Mouse (Mus musculus) spleen, postnatal 10 days (tissue): ENCODE data around the gene Dlk2.
A peak's percentile ranks its signal among the peaks of the same experiment; 100 is the strongest.

ENCODE experiments used
- DNase-seq, 2 experiments: peaks; one replicate each; pipeline ENCODE4 v3.0.0; 2021 to 2022; ENCODE audit warnings: low spot score in 2 of 2

The Dlk2 gene

DNA sequence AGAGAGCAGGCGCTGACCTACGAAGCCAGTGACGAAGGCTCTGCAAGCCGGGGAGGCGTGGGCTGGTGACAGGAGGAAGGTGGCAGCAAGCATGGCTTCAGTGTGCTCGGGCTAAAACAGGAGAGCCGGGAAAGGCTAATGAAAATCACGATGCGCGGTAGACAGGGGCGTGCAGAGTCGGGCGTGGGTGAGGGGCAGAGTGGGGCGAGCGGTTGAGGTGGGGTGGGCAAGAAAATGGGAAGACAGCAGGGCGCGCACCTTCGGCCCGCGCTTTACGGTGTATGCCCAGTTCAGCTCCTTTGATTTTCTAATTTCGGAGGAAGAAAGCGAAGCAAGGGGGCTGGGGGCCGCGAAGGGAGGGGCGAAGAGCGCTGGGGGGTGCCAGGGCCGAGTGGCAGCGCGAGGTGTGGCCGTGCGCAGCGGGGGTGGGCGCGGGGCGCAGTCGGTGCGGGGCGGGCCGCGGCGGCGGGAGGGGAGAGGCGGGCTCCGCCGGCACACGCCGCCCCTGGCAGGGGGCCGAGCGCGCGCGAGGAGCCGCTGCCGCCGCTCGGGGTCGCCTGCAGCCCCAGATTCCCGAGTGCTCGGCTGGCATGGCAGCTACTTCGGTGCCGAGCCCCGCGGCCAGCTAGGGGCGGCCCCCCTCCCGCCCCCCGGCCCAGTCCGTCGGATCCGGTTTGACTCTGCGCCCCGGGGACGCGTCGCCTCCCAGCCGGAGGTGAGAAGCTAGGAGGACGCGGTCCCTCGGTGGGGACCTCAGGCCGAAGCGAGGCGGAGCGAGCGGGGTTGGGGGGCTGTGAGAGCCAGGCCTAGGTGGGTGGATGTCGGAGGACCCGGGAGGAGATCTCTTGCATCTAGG, at the start of gene Dlk2:
Gene Dlk2, plus strand, starts transcription at position 58 of the 856 bp plus-strand sequence.
- DNase-seq, result no peak

GRCm38 (mm10) chr17:46247512-46248188, 49.6 kb upstream of the Dlk2 start, which contains the start of the genes Polr1c and Yipf3:
Gene Polr1c, minus strand, starts transcription at chr17:46248054.
Gene Yipf3, plus strand, starts transcription at chr17:46248080.
- peak; percentile 90 to 96 for DNase-seq

GRCm38 (mm10) chr17:46248189-46248522, 49.1 kb upstream of the Dlk2 start:
- DNase-seq, result no peak

GRCm38 (mm10) chr17:46251174-46251573, 46.0 kb upstream of the Dlk2 start:
- no peak for DNase-seq

GRCm38 (mm10) chr17:46252571-46253451, 44.4 kb upstream of the Dlk2 start:
- peak in 1 of 2 experiments; percentile 62 for DNase-seq

GRCm38 (mm10) chr17:46253452-46254084, 43.7 kb upstream of the Dlk2 start, which contains the start of gene Lrrc73:
Gene Lrrc73, plus strand, starts transcription at chr17:46253531.
- peak; percentile 84 to 93 for DNase-seq

- peak; percentile 28 to 42 for DNase-seq
Measured at GRCm38 (mm10) chr17:46254106-46254505, 43.1 kb upstream of the Dlk2 start.

- DNase-seq, result no peak
Measured at GRCm38 (mm10) chr17:46255147-46255546, 42.1 kb upstream of the Dlk2 start.

DNA sequence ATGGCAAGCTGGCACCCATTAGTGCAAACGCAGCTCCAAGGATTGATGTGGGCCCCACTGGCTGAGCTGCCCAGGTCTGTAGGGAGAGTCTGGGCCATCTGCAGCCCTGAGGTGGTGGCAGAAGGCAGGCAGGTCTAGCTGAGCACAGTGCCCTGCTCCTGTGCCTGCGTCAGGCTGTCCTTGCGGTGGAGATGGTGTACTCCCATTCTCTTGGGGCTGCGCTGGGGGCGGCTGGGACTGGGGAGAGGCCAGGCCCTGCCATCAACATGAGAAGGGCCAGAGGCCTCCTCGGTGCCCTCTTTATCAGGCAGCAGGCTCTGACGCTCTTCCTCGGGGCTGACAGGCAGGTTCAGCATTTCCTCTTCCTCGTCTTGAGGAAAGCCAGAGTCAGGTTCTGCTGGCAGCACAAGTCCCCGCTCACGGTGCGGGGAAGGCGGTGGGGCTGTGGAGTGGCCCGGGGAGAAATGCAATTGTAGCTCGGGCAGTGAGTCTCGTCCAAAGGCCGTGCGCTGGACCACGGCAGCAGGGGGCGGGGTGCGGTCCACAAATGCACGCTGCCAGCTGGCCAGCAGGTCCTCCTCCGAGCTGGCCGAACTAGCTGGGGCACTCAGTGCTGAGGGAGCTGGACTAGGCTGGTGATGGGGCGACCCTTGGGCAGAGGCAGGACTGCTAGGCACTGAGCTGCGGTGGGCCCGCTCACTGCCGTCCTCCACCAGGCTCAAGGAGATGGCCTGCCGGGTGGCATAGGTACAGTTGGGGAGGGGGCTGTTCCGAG, 38.8 kb upstream of the Dlk2 start:
- no peak for DNase-seq

DNA sequence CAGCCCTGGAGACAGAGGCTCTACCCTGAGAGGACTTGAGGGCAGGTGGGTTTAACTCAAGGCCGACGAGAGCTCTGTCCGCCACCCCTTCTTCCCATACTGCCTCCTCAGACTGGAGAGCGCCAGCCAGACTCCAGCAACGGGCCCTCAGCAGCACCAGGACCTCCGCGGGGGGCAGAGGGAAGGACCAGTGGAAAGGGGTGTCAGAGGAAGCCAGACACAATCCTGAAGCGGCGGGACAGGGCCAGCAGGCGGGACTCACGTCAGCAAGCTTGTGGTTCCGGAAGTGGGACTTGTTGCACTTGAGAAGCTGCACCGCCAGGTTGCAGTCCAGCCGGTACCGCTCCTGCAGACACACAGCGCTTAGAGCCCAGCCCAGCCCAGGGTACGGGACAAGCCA, 37.5 kb upstream of the Dlk2 start:
- no peak for DNase-seq

GRCm38 (mm10) chr17:46262201-46262694, 35.0 kb upstream of the Dlk2 start:
- DNase-seq, result no peak

GRCm38 (mm10) chr17:46265502-46265901, 31.7 kb upstream of the Dlk2 start:
- DNase-seq, result no peak

DNA sequence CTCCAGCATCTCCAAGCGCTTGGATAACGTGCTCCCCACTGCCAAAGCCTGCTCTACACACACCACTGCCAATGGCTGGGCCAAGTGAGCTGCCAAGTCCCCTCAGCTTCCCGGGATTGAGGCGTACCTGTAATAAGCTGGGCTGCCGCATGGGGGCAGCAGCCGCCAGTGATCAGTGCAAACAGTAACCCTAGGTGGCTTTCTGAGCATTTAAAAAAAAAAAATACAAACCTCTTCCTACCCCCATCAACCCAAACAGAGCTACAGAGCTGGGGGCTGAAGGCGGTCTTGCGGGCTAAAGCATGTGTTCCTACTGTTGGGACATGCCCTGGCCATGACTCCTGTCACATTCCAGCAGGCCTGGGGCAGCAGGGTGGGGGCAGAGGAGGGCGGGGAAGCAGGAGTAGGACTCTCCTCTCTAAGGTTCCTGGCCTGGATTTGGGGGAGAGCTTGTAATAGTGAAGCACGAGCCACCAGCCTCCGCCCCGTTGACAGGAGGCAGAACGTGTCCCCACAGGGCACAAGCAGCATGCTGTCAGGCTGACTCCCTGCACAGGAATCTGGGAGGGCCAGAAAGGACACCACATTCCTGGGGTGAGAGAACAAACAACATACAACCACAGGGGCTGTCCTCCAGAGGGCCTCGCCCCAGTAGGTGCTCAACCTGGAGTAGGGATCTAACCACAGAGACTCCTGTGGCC, 31.2 kb upstream of the Dlk2 start:
- peak; percentile 65 to 77 for DNase-seq

- no peak for DNase-seq
Measured at GRCm38 (mm10) chr17:46266986-46267385, 30.2 kb upstream of the Dlk2 start.

DNA sequence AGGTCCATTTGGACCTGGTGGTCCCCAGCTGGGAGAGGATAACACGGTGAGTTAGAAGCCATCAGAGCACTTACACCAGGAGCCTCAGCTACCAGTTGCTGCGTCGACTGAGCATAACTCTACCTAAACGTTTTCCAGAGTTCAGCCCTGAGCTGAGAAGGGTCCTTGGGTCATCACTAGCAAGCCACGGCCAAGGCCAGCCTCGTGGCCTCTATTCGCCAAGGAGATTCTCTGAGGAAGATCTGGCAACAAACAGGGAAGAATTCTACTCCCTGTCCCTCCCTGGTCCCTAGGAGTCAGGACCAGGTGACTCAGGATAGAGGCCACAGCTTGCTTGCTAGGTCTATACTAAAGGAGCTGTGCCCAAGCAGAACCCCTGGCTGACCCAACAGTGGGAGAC, 29.7 kb upstream of the Dlk2 start:
- DNase-seq, result no peak

DNA sequence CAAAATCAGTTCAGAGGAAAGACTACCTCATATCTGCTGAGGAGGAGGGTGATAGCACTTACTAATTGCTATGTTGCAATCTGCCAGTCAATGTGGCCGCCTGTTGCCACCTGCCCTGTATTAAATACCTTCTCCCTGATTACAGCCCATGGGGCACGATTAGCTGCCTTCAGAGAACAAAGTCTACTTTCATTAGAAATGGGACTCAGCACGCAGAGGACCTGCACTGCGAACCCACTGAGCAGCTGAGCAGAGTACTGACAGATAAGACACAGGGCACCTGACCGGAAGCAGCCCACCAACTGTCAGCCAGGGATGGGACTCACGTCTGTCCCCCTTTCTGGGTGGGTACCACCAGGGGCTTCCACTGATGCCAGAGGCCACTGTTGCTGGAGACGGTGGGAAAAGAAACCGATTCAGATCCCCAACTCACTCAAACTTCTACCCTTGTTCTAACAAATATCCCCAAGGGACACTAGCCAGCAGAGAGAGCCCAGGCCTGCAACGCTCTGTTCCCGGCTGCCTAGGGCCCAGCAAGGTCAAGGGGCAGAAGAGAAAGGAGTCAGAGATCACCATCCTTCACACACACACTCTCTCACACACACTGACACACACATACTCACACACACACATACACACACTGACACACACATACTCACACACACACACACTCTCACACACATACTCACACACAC, 29.0 kb upstream of the Dlk2 start:
- DNase-seq, result no peak

DNA sequence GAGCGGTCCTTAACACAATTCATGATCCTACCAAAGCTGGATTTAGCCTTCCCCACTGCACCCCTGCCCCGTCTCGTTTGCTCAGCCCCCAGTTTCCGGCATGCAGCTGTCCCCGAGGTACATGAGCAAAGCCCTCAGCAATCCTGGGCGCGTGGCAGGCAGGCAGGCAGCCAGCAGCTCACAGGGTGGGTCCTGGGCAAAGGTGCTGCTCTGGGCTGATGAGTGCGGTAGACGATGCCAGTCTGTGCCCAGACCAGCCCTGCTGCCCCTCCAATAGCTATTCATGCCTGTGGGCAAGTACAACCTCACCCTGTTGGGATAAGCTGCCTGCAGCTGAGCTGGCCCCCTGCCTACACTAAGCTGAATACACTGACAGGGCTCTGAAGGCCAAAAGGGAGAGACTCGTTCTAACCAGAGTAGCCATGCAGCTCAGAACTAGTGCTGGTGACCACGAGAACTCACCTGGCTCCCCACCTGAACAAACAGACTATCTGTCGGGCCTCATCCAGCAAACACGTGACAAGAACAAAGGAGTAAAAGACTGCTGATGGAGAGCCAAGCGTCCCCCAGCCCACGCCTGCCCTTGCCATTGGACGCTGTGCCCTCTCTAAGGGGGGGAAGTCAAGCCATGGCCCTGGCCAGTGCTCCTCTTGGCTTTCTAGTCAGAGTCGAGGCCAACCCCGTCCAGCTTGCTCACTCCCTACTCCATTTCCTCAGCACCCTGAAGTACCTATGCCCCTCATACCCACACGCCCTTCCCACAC, 27.3 kb upstream of the Dlk2 start:
- DNase-seq, result no peak

DNA sequence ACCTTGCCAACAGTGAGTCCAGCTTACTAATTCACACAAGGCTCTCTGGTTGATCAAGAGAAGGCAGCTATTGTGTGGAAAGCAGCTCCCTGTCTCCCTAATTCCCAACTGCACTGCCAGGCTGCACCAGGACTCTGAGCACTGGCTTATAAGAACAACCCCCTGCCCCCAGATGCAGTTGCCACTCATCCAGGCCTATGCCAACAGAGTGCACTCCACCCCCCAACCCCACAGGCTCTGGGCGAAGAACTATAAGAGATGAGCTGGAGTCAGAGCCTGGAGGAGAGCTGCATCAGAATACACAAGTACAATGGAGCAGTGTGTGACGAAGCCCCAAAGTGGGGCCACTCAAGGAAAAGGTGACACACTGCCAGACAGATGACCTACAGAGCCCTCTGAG, 25.2 kb upstream of the Dlk2 start:
- DNase-seq, result no peak

GRCm38 (mm10) chr17:46272675-46273074, 24.5 kb upstream of the Dlk2 start:
- DNase-seq, result no peak
